Mouse (Mus musculus) G1E (cell line): Measurements from ENCODE around the gene Pif1. TPM values are rescaled to one million over a fixed set of nuclear protein-coding genes. Genes with fewer than 3 reads are reported as not detected.

Source experiments
- ATAC-seq: 2 replicates; pipeline ENCODE4 v1.8.0; 2016; ENCODE audit warnings: mild to moderate bottlenecking; ENCODE audit not compliant: insufficient number of reproducible peaks, poor library complexity, low FRiP score, severe bottlenecking; ENCODE audit errors: extremely low read depth
- DNase-seq: peaks from one replicate; pipeline ENCODE4 v3.0.0; 2012; ENCODE audit warnings: low spot score
- H3K27me3 ChIP-seq: 2 replicates; pipeline ENCODE4 v1.6.1; 2012; ENCODE audit warnings: mild to moderate bottlenecking, low read length, inconsistent platforms; ENCODE audit not compliant: insufficient read depth
- H3K36me3 ChIP-seq: replicated peaks from 2 replicates; pipeline ENCODE3; 2012; ENCODE audit warnings: mild to moderate bottlenecking, inconsistent platforms
- H3K4me1 ChIP-seq: 2 replicates; pipeline ENCODE4 v1.6.1; 2012; ENCODE audit warnings: low read depth, low read length, inconsistent platforms, mixed read lengths; ENCODE audit not compliant: insufficient read depth
- H3K4me3 ChIP-seq: 2 replicates; pipeline ENCODE4 v1.5.1; 2012; ENCODE audit warnings: low read depth, mild to moderate bottlenecking, inconsistent platforms, low read length, moderate library complexity, mixed read lengths
- H3K9me3 ChIP-seq: replicated peaks from 2 replicates; pipeline ENCODE4 v1.6.1; 2012; ENCODE audit warnings: inconsistent platforms
- CTCF ChIP-seq: IDR thresholded peaks from 2 replicates; pipeline ENCODE4 v1.5.1; 2012; ENCODE audit warnings: low read depth, low read length, inconsistent platforms, mixed read lengths
- GATA1 ChIP-seq: IDR thresholded peaks from 2 replicates; pipeline ENCODE4 v1.6.1; 2012; ENCODE audit warnings: borderline replicate concordance, low read length, inconsistent platforms, mixed read lengths
- GATA2 ChIP-seq: IDR thresholded peaks from 2 replicates; pipeline ENCODE4 v1.6.1; 2012; ENCODE audit warnings: low read depth, low read length, inconsistent platforms, borderline replicate concordance
- POLR2AphosphoS5 ChIP-seq: IDR thresholded peaks from 2 replicates; pipeline ENCODE4 v1.6.1; 2012; ENCODE audit warnings: low read depth, low read length, inconsistent platforms; ENCODE audit not compliant: insufficient replicate concordance
- TAL1 ChIP-seq: conservative IDR thresholded peaks from 2 replicates; pipeline ENCODE4 v1.6.1; 2012; ENCODE audit warnings: low read depth, low read length, inconsistent platforms, mixed read lengths
- polyA plus RNA-seq: library from polyadenylated mRNA; stranded (reverse); fragments of >175 nt; gene quantifications from 2 replicates; pipeline ENCODE4 v1.2.3, GENCODE M21; 2012
- total RNA-seq, 2 experiments: library from RNA; stranded (forward) in 1 of 2; stranded (reverse) in 1 of 2; fragments of 200-1000 nt in 1 of 2; fragments of >200 nt in 1 of 2; fragmentation: Nextera tagmentation in 1 of 2; gene quantifications; 2 replicates each; pipeline ENCODE4 v1.2.3; 2014 to 2017

Gene Pif1
- total and polyA plus RNA-seq, 3 experiments = 7.1 to 28.7 (median 9.1) TPM

DNA sequence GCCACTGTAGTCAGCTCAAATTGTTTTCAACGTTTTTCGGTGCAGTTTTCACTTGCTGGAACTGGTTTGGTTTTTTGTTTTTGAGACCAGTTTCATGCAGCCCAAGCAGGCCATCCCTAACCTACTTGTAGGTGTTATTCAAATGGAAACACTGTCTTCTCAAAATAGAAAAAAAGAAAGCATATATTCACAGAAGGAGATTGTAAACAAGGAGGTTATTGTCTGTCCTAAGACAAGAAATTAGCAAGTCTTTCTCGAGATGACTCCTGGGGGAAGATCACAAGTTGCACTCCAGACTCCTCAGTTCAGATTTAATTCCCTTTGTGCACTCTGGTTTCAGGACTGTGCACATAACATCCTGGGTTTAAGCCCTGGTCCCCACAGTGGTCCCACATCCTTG lies 32.4 kb downstream of the Pif1 start:
- Histone ChIP-seq H3K9me3 (no peaks in the 10 kb centered on the region), H3K36me3 (no peaks in the 10 kb centered on the region), H3K4me3 (no peak overlapping the region), H3K4me1 (no peaks in the 10 kb centered on the region), H3K27me3 (peaks cover 35% of the 10 kb centered on the region)
- no peak for ATAC-seq
- DNase-seq = no peak
- TF ChIP-seq POLR2AphosphoS5 (no peak), GATA2 (no peak), CTCF (no peak), GATA1 (no peak), TAL1 (no peak)

DNA sequence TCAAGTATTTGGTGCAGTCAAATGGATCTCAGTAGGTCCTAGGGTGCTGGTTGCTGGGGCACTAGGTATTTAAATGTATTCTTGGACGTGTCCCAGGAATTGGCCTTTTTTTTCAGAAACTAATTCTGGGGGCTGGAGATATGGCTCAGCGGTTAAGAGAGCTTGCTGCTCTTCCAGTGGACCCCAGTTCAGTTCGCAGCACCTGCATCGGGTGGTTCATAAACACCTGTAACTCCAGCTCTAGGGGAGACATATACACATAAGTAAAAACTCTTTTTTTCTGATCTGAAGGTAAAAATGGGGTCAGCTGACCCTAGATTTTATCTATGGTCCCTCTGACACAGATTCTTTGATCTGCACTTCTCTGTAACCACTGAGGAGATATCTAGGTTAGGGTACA lies 34.2 kb downstream of the Pif1 start:
- ATAC-seq (no peak), DNase-seq (no peak)
- Histone ChIP-seq H3K36me3 (no peaks in the 10 kb centered on the region), H3K4me1 (no peaks in the 10 kb centered on the region), H3K27me3 (peaks cover 33% of the 10 kb centered on the region), H3K9me3 (no peaks in the 10 kb centered on the region), H3K4me3 (no peak overlapping the region)
- TF ChIP-seq CTCF (no peak), TAL1 (no peak), GATA2 (no peak), POLR2AphosphoS5 (no peak), GATA1 (no peak)

DNA sequence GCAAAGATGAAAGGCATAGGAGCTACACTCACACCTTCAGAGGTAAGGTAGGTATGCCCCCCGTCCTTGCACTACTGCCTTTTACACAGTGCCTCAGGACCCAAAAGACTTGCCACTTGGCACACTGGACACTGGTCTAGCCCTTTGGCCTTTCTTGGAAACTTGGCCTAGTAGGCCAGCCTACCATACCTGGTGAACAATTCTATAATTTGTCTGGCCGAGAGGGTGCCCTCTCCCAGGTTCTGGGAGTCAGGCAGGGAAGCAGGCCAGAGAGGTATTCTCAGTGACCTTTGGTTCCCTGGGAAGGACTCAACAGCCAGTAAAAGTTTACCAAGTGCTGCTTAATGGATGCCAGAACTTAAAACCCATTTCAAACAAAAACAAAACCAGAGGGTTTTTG lies 34.7 kb downstream of the Pif1 start:
- no peaks in the 10 kb centered on the region for H3K9me3 ChIP-seq
- DNase-seq (no peak), ATAC-seq (no peak)
- H3K36me3 ChIP-seq = no peaks in the 10 kb centered on the region
- TF ChIP-seq GATA2 (no peak), GATA1 (no peak), POLR2AphosphoS5 (no peak), CTCF (no peak), TAL1 (no peak)
- H3K4me3 ChIP-seq = no peak overlapping the region
- H3K27me3 ChIP-seq = peaks cover 34% of the 10 kb centered on the region
- no peaks in the 10 kb centered on the region for H3K4me1 ChIP-seq

DNA sequence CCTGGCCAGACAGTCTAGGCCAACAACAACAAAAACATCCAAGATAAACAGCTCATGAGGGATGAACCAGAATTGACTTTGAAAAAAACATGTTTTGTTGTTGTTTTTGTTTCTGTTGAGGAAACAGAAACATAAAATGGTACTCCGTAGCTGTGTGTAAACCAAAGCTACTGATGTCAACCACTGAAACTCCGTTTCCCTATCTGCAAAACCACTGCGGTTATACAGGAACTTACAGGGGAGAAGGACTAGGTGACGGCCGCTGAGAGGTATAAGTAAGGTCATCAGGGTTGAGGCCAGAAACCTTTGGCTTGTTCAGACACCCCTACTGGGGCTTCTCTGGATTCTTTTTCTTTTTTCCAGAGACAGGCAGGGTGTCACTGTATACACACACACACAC lies 35.9 kb downstream of the Pif1 start:
- DNase-seq (no peak), ATAC-seq (no peak)
- TF ChIP-seq GATA2 = no peak
- no peak overlapping the region for H3K4me3 ChIP-seq
- no peaks in the 10 kb centered on the region for H3K4me1 ChIP-seq
- no peaks in the 10 kb centered on the region for H3K36me3 ChIP-seq
- H3K27me3 ChIP-seq = peaks cover 42% of the 10 kb centered on the region
- no peaks in the 10 kb centered on the region for H3K9me3 ChIP-seq

DNA sequence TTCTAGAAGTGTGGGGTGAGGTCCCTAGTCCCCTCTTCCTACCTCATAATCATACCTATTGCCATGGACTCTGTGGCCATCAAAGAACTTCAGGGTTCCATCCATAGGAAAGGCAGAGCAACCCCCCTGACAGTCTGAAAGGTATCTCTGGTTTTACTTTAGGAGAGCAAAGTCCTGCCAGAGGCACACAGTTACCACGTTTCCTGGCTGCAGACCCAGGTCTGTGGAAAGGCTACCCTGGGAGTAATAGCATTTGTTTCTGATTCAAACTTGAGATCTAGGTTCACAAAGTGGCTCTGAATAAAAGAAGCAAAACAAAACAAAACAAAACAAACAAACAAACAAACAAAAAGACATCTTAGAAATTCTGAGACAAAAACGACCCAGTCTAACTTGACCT lies 37.3 kb downstream of the Pif1 start:
- TF ChIP-seq CTCF (no peak), GATA2 (no peak), POLR2AphosphoS5 (no peak), GATA1 (no peak), TAL1 (no peak)
- no peaks in the 10 kb centered on the region for H3K36me3 ChIP-seq
- no peak for ATAC-seq
- DNase-seq = no peak
- no peaks in the 10 kb centered on the region for H3K9me3 ChIP-seq
- H3K4me1 ChIP-seq = peaks cover 4% of the 10 kb centered on the region
- no peak overlapping the region for H3K4me3 ChIP-seq
- peaks cover 45% of the 10 kb centered on the region for H3K27me3 ChIP-seq

DNA sequence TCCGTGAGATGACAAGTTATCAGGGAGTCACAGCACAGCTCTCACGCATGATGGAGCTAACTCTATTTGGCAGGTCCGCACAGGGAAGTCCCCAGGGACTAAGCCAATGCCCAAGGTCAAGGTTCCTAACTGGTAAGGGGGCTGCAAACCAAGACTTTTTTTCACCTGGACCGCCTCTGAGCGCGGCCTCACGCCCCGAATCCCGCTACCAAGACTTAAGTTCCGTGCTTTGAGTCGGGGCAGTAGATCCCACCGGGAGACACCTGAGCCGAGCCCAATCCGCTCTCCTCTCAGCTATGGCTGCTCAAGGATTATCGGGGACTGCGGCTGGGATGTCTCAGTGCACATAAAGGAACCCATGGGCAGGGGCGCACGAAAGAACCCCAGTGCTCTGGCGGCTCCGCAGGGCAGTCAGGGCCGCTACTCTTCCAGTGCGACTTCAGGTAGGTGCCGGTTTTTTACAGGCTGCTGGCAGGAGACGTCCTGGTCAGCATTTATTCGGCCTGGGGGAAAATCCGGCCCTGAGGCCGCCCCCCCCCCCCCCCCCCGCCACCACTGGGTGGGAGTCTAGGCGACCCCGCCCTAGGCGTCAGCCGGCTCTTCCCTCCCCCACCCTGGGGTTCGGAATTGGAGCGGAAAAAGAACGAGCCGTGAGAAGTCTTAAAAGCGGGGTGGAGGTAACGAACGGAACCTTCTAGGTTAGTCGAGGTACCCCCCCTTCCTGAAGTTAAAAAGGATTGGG lies 42.2 kb downstream of the Pif1 start, which contains the start of gene Rbpms2:
Gene Rbpms2 (plus strand): TSS at position 624 of the 742 bp plus-strand sequence.
- Histone ChIP-seq H3K4me1 (peaks cover 20% of the 10 kb centered on the region), H3K9me3 (peaks cover 7% of the 10 kb centered on the region), H3K36me3 (no peaks in the 10 kb centered on the region), H3K27me3 (peaks cover 69% of the 10 kb centered on the region), H3K4me3 (peak within 1 kb of the TSS; percentile 67; the same call in 1 of the 2 replicates)
- no peak for TF ChIP-seq GATA1
- TF ChIP-seq POLR2AphosphoS5 = no peak
- no peak for TF ChIP-seq CTCF
- TF ChIP-seq TAL1 = no peak
- TF ChIP-seq GATA2 = no peak
- no peak for DNase-seq
- ATAC-seq = no peak
